Mouse (Mus musculus): Measurements from ENCODE around the gene Uqcc3. TPM values are rescaled to one million over a fixed set of nuclear protein-coding genes. Genes with fewer than 3 reads are reported as not detected.

Gene Uqcc3
- polyA plus RNA-seq, 1 experiment from 2014 or later, result 59.0 TPM

- 68% methylated on average over 5 of the region's 5 CpGs for WGBS (ENCODE audit: insufficient replicate concordance)
- H3K4me1 ChIP-seq (ENCODE audit: control insufficient read depth, insufficient read depth, low read length), result peaks cover 4% of the 10 kb centered on the region; the same call in 1 of the 2 replicates
- H3K4me3 ChIP-seq (ENCODE audit: low read depth, low read length), result no peak overlapping the region
- H3K9ac ChIP-seq (ENCODE audit: low read depth, low read length), result no peak overlapping the region
- H3K27me3 ChIP-seq (ENCODE audit: control insufficient read depth, insufficient read depth, low read length), result no peaks in the 10 kb centered on the region
- no peak for ATAC-seq (replicated peaks; ENCODE audit: insufficient number of reproducible peaks, low FRiP score, low TSS enrichment)
- 0 out of 2 replicates have a peak, but pooled peaks cover 3% of the 10 kb centered on the region for H3K36me3 ChIP-seq (ENCODE audit: control insufficient read depth, insufficient read depth, low read length)
- no peak overlapping the region for H3K27ac ChIP-seq (ENCODE audit: low read depth, low read length)
- H3K9me3 ChIP-seq (replicated peaks; ENCODE audit: control insufficient read depth, low read length), result no peaks in the 10 kb centered on the region
- no peak overlapping the region for H3K4me2 ChIP-seq
Measured at GRCm38 (mm10) chr19:8848356-8848755, 32.4 kb downstream of the Uqcc3 start.

GRCm38 (mm10) chr19:8844371-8845129 lies 36.2 kb downstream of the Uqcc3 start:
- H3K9me3 ChIP-seq (replicated peaks; ENCODE audit: control insufficient read depth, low read length), result no peaks in the 10 kb centered on the region
- no peak overlapping the region for H3K4me3 ChIP-seq (ENCODE audit: low read depth, low read length)
- no peak overlapping the region for H3K4me2 ChIP-seq
- peaks cover 5% of the 10 kb centered on the region; the same call in 1 of the 2 replicates for H3K36me3 ChIP-seq (ENCODE audit: control insufficient read depth, insufficient read depth, low read length)
- WGBS (ENCODE audit: insufficient replicate concordance), result 64% methylated on average over 5 of the region's 5 CpGs
- no peak overlapping the region for H3K27ac ChIP-seq (ENCODE audit: low read depth, low read length)
- H3K4me1 ChIP-seq (ENCODE audit: control insufficient read depth, insufficient read depth, low read length), result peaks cover 13% of the 10 kb centered on the region
- no peak for ATAC-seq (replicated peaks; ENCODE audit: insufficient number of reproducible peaks, low FRiP score, low TSS enrichment)
- H3K9ac ChIP-seq (ENCODE audit: low read depth, low read length), result no peak overlapping the region
- H3K27me3 ChIP-seq (ENCODE audit: control insufficient read depth, insufficient read depth, low read length), result no peaks in the 10 kb centered on the region

GRCm38 (mm10) chr19:8842961-8843360 lies 37.8 kb downstream of the Uqcc3 start:
- WGBS (ENCODE audit: insufficient replicate concordance), result 85% methylated on average over 6 of the region's 6 CpGs

GRCm38 (mm10) chr19:8841012-8841411 lies 39.7 kb downstream of the Uqcc3 start:
- Histone ChIP-seq H3K4me1 (ENCODE audit: control insufficient read depth, insufficient read depth, low read length) (peaks cover 27% of the 10 kb centered on the region), H3K9me3 (replicated peaks; ENCODE audit: control insufficient read depth, low read length) (no peaks in the 10 kb centered on the region), H3K27me3 (ENCODE audit: control insufficient read depth, insufficient read depth, low read length) (no peaks in the 10 kb centered on the region), H3K27ac (ENCODE audit: low read depth, low read length) (no peak overlapping the region), H3K9ac (ENCODE audit: low read depth, low read length) (peak overlapping the region; percentile 64), H3K4me2 (peak overlapping the region; percentile 66), H3K36me3 (ENCODE audit: control insufficient read depth, insufficient read depth, low read length) (peaks cover 2% of the 10 kb centered on the region), H3K4me3 (ENCODE audit: low read depth, low read length) (peak overlapping the region; percentile 45)
- 87% methylated on average over 7 of the region's 7 CpGs for WGBS (ENCODE audit: insufficient replicate concordance)
- ATAC-seq (replicated peaks; ENCODE audit: insufficient number of reproducible peaks, low FRiP score, low TSS enrichment), result no peak

More at GRCm38 (mm10) chr19:8842961-8843360, 37.8 kb downstream of the Uqcc3 start:
- no peak for ATAC-seq (replicated peaks; ENCODE audit: insufficient number of reproducible peaks, low FRiP score, low TSS enrichment)
- H3K36me3 ChIP-seq (ENCODE audit: control insufficient read depth, insufficient read depth, low read length), result peaks cover 5% of the 10 kb centered on the region; the same call in 1 of the 2 replicates
- no peak overlapping the region for H3K4me3 ChIP-seq (ENCODE audit: low read depth, low read length)
- H3K9me3 ChIP-seq (replicated peaks; ENCODE audit: control insufficient read depth, low read length), result no peaks in the 10 kb centered on the region
- no peak overlapping the region for H3K9ac ChIP-seq (ENCODE audit: low read depth, low read length)
- no peak overlapping the region for H3K4me2 ChIP-seq
- H3K27me3 ChIP-seq (ENCODE audit: control insufficient read depth, insufficient read depth, low read length), result no peaks in the 10 kb centered on the region
- peaks cover 27% of the 10 kb centered on the region for H3K4me1 ChIP-seq (ENCODE audit: control insufficient read depth, insufficient read depth, low read length)
- H3K27ac ChIP-seq (ENCODE audit: low read depth, low read length), result no peak overlapping the region

- H3K9ac ChIP-seq (ENCODE audit: low read depth, low read length), result peak overlapping the region; percentile 64
- no peaks in the 10 kb centered on the region for H3K9me3 ChIP-seq (replicated peaks; ENCODE audit: control insufficient read depth, low read length)
- no peak overlapping the region for H3K27ac ChIP-seq (ENCODE audit: low read depth, low read length)
- peak; percentile 74 for ATAC-seq (replicated peaks; ENCODE audit: insufficient number of reproducible peaks, low FRiP score, low TSS enrichment)
- H3K27me3 ChIP-seq (ENCODE audit: control insufficient read depth, insufficient read depth, low read length), result no peaks in the 10 kb centered on the region
- peak overlapping the region; percentile 45 for H3K4me3 ChIP-seq (ENCODE audit: low read depth, low read length)
- peaks cover 5% of the 10 kb centered on the region for H3K36me3 ChIP-seq (ENCODE audit: control insufficient read depth, insufficient read depth, low read length)
- H3K4me2 ChIP-seq, result peak overlapping the region; percentile 66
- 24% methylated on average over 29 of the region's 29 CpGs for WGBS (ENCODE audit: insufficient replicate concordance)
- peaks cover 27% of the 10 kb centered on the region for H3K4me1 ChIP-seq (ENCODE audit: control insufficient read depth, insufficient read depth, low read length)
Measured at GRCm38 (mm10) chr19:8839908-8840791, 40.6 kb downstream of the Uqcc3 start.

GRCm38 (mm10) chr19:8839103-8839907 lies 41.4 kb downstream of the Uqcc3 start, which contains the start of gene Gng3:
TSS of gene Gng3 (minus strand) at chr19:8839194.
- 47% methylated on average over 11 of the region's 11 CpGs for WGBS (ENCODE audit: insufficient replicate concordance)
- Histone ChIP-seq H3K27me3 (ENCODE audit: control insufficient read depth, insufficient read depth, low read length) (no peaks in the 10 kb centered on the region), H3K27ac (ENCODE audit: low read depth, low read length) (peak within 1 kb of the TSS; percentile 94), H3K9ac (ENCODE audit: low read depth, low read length) (peak within 1 kb of the TSS; percentile 88), H3K4me3 (ENCODE audit: low read depth, low read length) (peak within 1 kb of the TSS; percentile 59), H3K36me3 (ENCODE audit: control insufficient read depth, insufficient read depth, low read length) (peaks cover 7% of the 10 kb centered on the region), H3K9me3 (replicated peaks; ENCODE audit: control insufficient read depth, low read length) (no peaks in the 10 kb centered on the region), H3K4me1 (ENCODE audit: control insufficient read depth, insufficient read depth, low read length) (peaks cover 27% of the 10 kb centered on the region), H3K4me2 (peak within 1 kb of the TSS; percentile 81)
- no peak for ATAC-seq (replicated peaks; ENCODE audit: insufficient number of reproducible peaks, low FRiP score, low TSS enrichment)

- Histone ChIP-seq H3K27ac (ENCODE audit: low read depth, low read length) (peak overlapping the region; percentile 94), H3K36me3 (ENCODE audit: control insufficient read depth, insufficient read depth, low read length) (peaks cover 16% of the 10 kb centered on the region), H3K27me3 (ENCODE audit: control insufficient read depth, insufficient read depth, low read length) (no peaks in the 10 kb centered on the region), H3K4me1 (ENCODE audit: control insufficient read depth, insufficient read depth, low read length) (peaks cover 27% of the 10 kb centered on the region), H3K4me3 (ENCODE audit: low read depth, low read length) (peak overlapping the region; percentile 59), H3K4me2 (peak overlapping the region; percentile 81), H3K9me3 (replicated peaks; ENCODE audit: control insufficient read depth, low read length) (no peaks in the 10 kb centered on the region), H3K9ac (ENCODE audit: low read depth, low read length) (peak overlapping the region; percentile 88)
- no peak for ATAC-seq (replicated peaks; ENCODE audit: insufficient number of reproducible peaks, low FRiP score, low TSS enrichment)
- WGBS (ENCODE audit: insufficient replicate concordance), result 19% methylated on average over 15 of the region's 15 CpGs
Measured at GRCm38 (mm10) chr19:8838041-8838730, 42.5 kb downstream of the Uqcc3 start.
